Comparison of ENCODE assay signal across 27 mouse cellular contexts in genomic region chr17:3251966-3252365, GRCm38 (mm10).
DNase-seq lines count a peak whose midpoint lies in the region; ATAC-seq and TF ChIP-seq lines count a peak whose summit lies in the region.
"Had no signal": no experiment of that assay in that cellular context is flagged by ENCODE, and none has a peak within 500 bp of the region (broad histone marks: within the 10 kb centered on the region; RNA-seq: fewer than 3 reads in every experiment).

No protein-coding gene starts in this region.

- H3K4me1 ChIP-seq in kidney, embryonic 16.5 days (ENCODE audit: insufficient read depth, low read length): peaks cover 8% of the 10 kb centered on the region
- H3K4me1 ChIP-seq in intestine, embryonic 16.5 days (ENCODE audit: control insufficient read depth, insufficient read depth, low read length): peaks cover 19% of the 10 kb centered on the region; the same call in 1 of the 2 replicates
- H3K4me1 ChIP-seq: stomach, embryonic 15.5 days had no signal

- ATAC-seq in kidney, embryonic 16.5 days (ENCODE audit: low FRiP score, low TSS enrichment): 0 out of 2 replicates have a peak, but pooled peaks have one; percentile 37
- ATAC-seq in intestine, embryonic 16.5 days: peak; percentile 74
- ATAC-seq: CD4-positive, CD25-positive, alpha-beta regulatory T cell, adult 4 months; inflammation-experienced regulatory T-cells, adult 6 months; liver, embryonic 12.5 days; liver, postnatal 0 days; midbrain, embryonic 16.5 days had no signal

- H3K9me3 ChIP-seq in kidney, embryonic 16.5 days (ENCODE audit: low read length): no peaks in the 10 kb centered on the region
- H3K9me3 ChIP-seq in intestine, embryonic 16.5 days (ENCODE audit: control insufficient read depth, low read length): no peaks in the 10 kb centered on the region
- H3K9me3 ChIP-seq: hindbrain, embryonic 10.5 days; hindbrain, embryonic 15.5 days; liver, embryonic 12.5 days; neural tube, embryonic 12.5 days; stomach, embryonic 15.5 days had no signal

- peak; percentile 3 for DNase-seq in gastrocnemius, adult 2 months
- DNase-seq in gastrocnemius, postnatal 36 days: no peak
- DNase-seq in kidney, postnatal 4 days: no peak
- DNase-seq in cerebellum, adult 8-10 months: no peak
- no peak for DNase-seq in frontal cortex, adult 2 months (ENCODE audit: extremely low spot score in 1 of 2, low spot score in 1 of 2)
- DNase-seq: adrenal gland, postnatal 25 days; cerebellum, adult 11-12 months; cerebellum, postnatal 10 days; heart, postnatal 14 days; layer of hippocampus, postnatal 36 days; left cerebral cortex, postnatal 4 days; liver, postnatal 0 days; lung, postnatal 36 days; right cerebral cortex, postnatal 4 days had no signal

- intact Hi-C loops in gastrocnemius, adult 2 months (cut with DNase I): no loop called here
- intact Hi-C loops in gastrocnemius, postnatal 36 days (cut with DNase I): no loop called here

- H3K9ac ChIP-seq in kidney, embryonic 16.5 days (replicated peaks; ENCODE audit: low read length): no peak overlapping the region
- H3K9ac ChIP-seq in intestine, embryonic 16.5 days (ENCODE audit: low read depth, low read length): no peak overlapping the region
- H3K9ac ChIP-seq: hindbrain, embryonic 15.5 days; liver, embryonic 12.5 days; liver, postnatal 0 days; neural tube, embryonic 12.5 days; stomach, embryonic 15.5 days had no signal

- H3K27ac ChIP-seq in gastrocnemius, adult 2 months: no peak overlapping the region
- no peak overlapping the region for H3K27ac ChIP-seq in kidney, embryonic 16.5 days (ENCODE audit: low read length)
- peak overlapping the region; percentile 9; the same call in 1 of the 2 replicates for H3K27ac ChIP-seq in intestine, embryonic 16.5 days (ENCODE audit: low read length)
- H3K27ac ChIP-seq: hindbrain, embryonic 10.5 days; hindbrain, embryonic 15.5 days; liver, embryonic 12.5 days; neural tube, embryonic 12.5 days; stomach, embryonic 15.5 days had no signal

- no peak overlapping the region for H3K4me2 ChIP-seq in kidney, embryonic 16.5 days (replicated peaks; ENCODE audit: low read depth, low read length)
- H3K4me2 ChIP-seq in intestine, embryonic 16.5 days (ENCODE audit: low read depth, low read length): no peak overlapping the region
- H3K4me2 ChIP-seq: hindbrain, embryonic 15.5 days; liver, embryonic 12.5 days; midbrain, embryonic 11.5 days; neural tube, embryonic 12.5 days; stomach, embryonic 15.5 days had no signal

- H3K36me3 ChIP-seq in kidney, embryonic 16.5 days (ENCODE audit: insufficient read depth, low read length): no peaks in the 10 kb centered on the region
- no peaks in the 10 kb centered on the region for H3K36me3 ChIP-seq in intestine, embryonic 16.5 days (ENCODE audit: control insufficient read depth, insufficient read depth, low read length)
- H3K36me3 ChIP-seq: hindbrain, embryonic 15.5 days had no signal

- WGBS in kidney, embryonic 16.5 days: 94% methylated on average over 5 of the region's 5 CpGs
- WGBS in intestine, embryonic 16.5 days: 81% methylated on average over 5 of the region's 5 CpGs

- no peaks in the 10 kb centered on the region for H3K27me3 ChIP-seq in kidney, embryonic 16.5 days (ENCODE audit: insufficient read depth, low read length)
- H3K27me3 ChIP-seq in intestine, embryonic 16.5 days (replicated peaks; ENCODE audit: control insufficient read depth, insufficient read depth, low read length): no peaks in the 10 kb centered on the region
- H3K27me3 ChIP-seq: hindbrain, embryonic 15.5 days; liver, embryonic 12.5 days; neural tube, embryonic 12.5 days; stomach, embryonic 15.5 days had no signal

- no peak for TF ChIP-seq CTCF in gastrocnemius, adult 2 months (IDR thresholded peaks at IDR 0.05)

- H3K4me3 ChIP-seq in gastrocnemius, adult 2 months: no peak overlapping the region
- H3K4me3 ChIP-seq in kidney, embryonic 16.5 days (ENCODE audit: low read length): no peak overlapping the region
- no peak overlapping the region for H3K4me3 ChIP-seq in intestine, embryonic 16.5 days (ENCODE audit: low read length)
- H3K4me3 ChIP-seq: erythroblast, embryonic 14.5 days; hindbrain, embryonic 10.5 days; hindbrain, embryonic 15.5 days; liver, embryonic 12.5 days; myocyte; neural tube, embryonic 12.5 days; stomach, embryonic 15.5 days had no signal
